Mouse (Mus musculus): Measurements from ENCODE around the gene Fbxo28.

- TF ChIP-seq CTCF (IDR thresholded peaks at IDR 0.05; ENCODE audit: insufficient read depth, low read depth, low read length) (no peak), POLR2A (IDR thresholded peaks at IDR 0.05; ENCODE audit: insufficient read depth, low read depth, low read length) (no peak)
Measured at GRCm38 (mm10) chr1:182268317-182268716, 73.1 kb downstream of the Fbxo28 start.

All from olfactory bulb, adult 2 months (tissue).